Mouse (Mus musculus): ENCODE data around the gene Hist3h2ba.

The Hist3h2ba gene

DNA sequence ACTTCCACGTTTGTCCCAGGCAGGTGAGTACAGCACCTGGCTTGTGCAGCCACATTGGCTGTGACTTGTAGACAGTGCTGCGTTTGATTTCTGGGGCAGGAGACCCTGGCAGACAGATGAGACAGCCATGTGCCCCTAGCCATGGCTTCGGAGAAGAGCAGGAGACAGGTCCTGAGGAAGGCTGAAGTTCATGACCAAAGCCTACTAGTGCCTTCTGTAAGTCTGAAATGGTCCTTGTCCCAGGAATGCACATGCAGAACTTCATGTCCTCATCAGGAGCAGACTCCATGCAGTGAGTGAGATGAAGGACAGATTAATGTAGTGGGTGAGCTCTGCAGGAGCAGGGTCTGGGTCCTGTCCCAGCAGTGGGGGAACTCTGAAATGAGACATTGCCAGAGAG lies 43.2 kb downstream of the Hist3h2ba start:
- no peak for DNase-seq

GRCm38 (mm10) chr11:58993091-58993670 lies 44.5 kb downstream of the Hist3h2ba start:
- no peak for DNase-seq

GRCm38 (mm10) chr11:58994337-58994826 lies 45.7 kb downstream of the Hist3h2ba start:
- DNase-seq = peak; percentile 79

DNA sequence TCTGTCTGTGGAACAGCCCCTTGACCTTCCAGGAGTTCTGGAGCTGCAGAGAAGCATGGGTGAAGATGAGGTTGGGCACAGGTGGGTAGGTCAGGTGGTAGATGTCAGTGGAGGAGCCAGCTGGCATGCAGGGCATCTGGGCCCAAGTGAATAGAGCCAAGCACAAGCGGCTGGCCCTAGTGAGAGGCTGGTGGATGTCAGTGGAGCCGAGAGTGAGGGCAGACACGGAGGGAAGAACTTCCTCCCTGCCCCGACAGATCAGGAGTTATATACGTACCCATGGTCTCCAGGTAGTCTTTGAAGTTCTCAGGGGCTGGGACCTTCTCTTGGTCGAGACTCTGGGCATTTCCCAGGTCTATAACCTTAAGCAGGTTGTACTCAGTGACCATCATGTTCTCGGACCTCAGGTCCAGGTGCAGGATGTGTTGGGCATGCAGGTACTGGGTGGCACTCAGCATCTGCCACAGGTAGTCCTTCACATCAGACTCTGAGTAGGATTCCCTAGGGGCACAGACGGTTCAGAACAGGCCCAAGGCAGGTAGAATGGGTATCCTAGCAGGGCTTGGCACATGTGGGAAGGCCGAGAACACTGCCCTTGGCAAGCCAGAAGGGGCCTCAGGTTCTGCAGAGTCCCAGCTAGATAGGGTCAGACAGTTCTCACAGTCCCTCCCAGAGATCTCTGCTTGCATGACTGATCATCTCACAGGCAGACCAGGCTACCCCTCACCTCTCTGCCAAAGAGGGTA lies 46.5 kb downstream of the Hist3h2ba start:
- DNase-seq = no peak

GRCm38 (mm10) chr11:58995807-58996370 lies 47.2 kb downstream of the Hist3h2ba start:
- DNase-seq = no peak

DNA sequence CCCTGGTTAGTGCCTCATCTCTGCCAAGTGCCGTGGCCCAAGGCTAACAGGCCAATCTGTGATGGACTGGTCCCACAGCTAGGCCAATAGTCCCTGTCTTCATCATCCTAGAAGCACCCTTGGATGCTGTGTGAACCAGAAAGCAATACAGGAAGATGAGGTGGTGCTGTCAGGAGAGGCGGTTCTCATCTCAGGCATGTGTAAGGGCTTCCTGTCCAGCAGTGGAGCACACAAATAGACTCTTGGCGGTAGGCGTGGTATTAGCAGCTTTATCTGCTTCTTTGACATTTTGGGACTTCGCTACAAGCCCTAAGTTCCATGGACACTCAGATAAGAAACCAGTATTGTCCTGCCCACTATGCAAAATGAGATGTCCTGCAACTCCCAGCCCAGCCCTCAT lies 48.8 kb downstream of the Hist3h2ba start:
- no peak for DNase-seq
